Mouse (Mus musculus): Measurements from ENCODE around the gene Med27. TPM values are rescaled to one million over a fixed set of nuclear protein-coding genes. Genes with fewer than 3 reads are reported as not detected.

The Med27 gene
- total and polyA plus RNA-seq, 3 experiments: 32.1 to 36.2 (median 33.6) TPM

DNA sequence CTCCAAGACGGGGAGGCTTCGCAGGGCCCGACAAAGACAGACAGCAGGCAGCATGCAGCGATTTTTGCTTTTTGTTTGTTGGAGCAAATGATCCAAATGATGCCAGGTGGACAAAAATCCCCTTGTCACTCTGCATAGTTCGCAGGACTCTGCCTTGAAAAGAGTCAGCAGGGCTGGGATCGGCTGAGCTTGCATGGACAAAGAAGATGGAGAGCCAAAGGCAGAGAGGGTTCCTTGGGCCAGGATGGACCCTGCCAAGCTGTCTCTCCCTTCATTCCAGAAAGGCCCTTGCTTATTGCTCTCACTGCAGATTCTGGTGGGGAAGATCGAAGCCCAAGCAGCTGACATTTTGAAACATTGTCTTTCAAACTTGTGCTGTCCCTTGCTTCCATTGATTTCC, 64.3 kb downstream of the Med27 start:
- no peak for DNase-seq (ENCODE audit: extremely low read depth)
- H3K36me3 ChIP-seq (replicated peaks in 1 of 2; ENCODE audit: control insufficient read depth in 1 of 2, insufficient read depth in 1 of 2, low read length in 1 of 2): peaks cover 0 to 24% of the 10 kb centered on the region in 2 experiments
- H3K4me1 ChIP-seq (ENCODE audit: control insufficient read depth in 1 of 2, insufficient read depth in 2 of 2): peaks cover 2 to 15% of the 10 kb centered on the region in 2 experiments; a peak in 1 of 4 replicates
- no peak overlapping the region for H3K9ac ChIP-seq (ENCODE audit: insufficient read depth, low read depth)
- H3K4me3 ChIP-seq (replicated peaks in 1 of 3; ENCODE audit: low read depth in 2 of 3, low read length in 2 of 3, poor library complexity in 1 of 3): no peak overlapping the region
- H3K79me2 ChIP-seq (replicated peaks; ENCODE audit: control insufficient read depth, extremely low read depth, insufficient read depth, poor library complexity, severe bottlenecking): no peaks in the 10 kb centered on the region
- no peak overlapping the region for H3K4me2 ChIP-seq (ENCODE audit: insufficient read depth, low read depth, poor library complexity, severe bottlenecking)
- no peaks in the 10 kb centered on the region for H3K27me3 ChIP-seq (replicated peaks)
- dilution Hi-C loops (cut with MboI; ENCODE audit: extremely low pct_ligation_motif_present, extremely low pct_unique_long_range_greater_than_20kb, low sequenced_read_pairs): no loop called here
- no peaks in the 10 kb centered on the region for H3K9me3 ChIP-seq (replicated peaks; ENCODE audit: low read length)
- TF ChIP-seq GABPA (IDR thresholded peaks at IDR 0.05; ENCODE audit: insufficient replicate concordance, low read depth, low read length) (no peak), USF1 (IDR thresholded peaks at IDR 0.05; ENCODE audit: low read depth, low read length) (no peak)
- H3K27ac ChIP-seq (ENCODE audit: insufficient read depth, low read depth): no peak overlapping the region
- in situ Hi-C loops (cut with MboI; ENCODE audit: low pct_ligation_motif_present, low pct_unique_long_range_greater_than_20kb, low sequenced_read_pairs): no loop called here

DNA sequence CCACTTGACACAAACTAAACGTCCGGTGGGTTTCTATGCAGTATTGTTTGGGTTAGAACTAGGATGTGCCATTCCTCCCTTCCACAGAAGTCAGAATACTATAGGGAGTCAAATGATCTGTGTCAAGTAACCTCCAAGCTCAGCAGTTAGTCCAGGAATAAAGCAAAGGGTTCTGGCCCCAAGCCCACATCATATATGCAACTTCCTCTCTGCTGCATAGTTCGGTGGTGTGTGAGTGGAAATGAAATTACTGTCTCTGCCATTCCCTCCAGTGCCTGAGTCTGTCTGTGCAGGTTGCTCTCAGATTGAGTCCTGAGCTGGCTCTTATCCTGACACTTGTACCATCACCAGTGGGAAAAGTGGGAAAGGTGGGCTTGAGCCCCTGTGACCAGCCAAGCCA, 65.8 kb downstream of the Med27 start:
- no peak for DNase-seq (ENCODE audit: extremely low read depth)
- Histone ChIP-seq H3K36me3 (replicated peaks in 1 of 2; ENCODE audit: control insufficient read depth in 1 of 2, insufficient read depth in 1 of 2, low read length in 1 of 2) (peaks cover 0 to 30% of the 10 kb centered on the region in 2 experiments), H3K4me2 (ENCODE audit: insufficient read depth, low read depth, poor library complexity, severe bottlenecking) (no peak overlapping the region), H3K9me3 (replicated peaks; ENCODE audit: low read length) (no peaks in the 10 kb centered on the region), H3K4me1 (ENCODE audit: control insufficient read depth in 1 of 2, insufficient read depth in 2 of 2) (peaks cover 2 to 15% of the 10 kb centered on the region in 2 experiments; a peak in 1 of 4 replicates), H3K9ac (ENCODE audit: insufficient read depth, low read depth) (no peak overlapping the region), H3K27ac (ENCODE audit: insufficient read depth, low read depth) (no peak overlapping the region), H3K79me2 (replicated peaks; ENCODE audit: control insufficient read depth, extremely low read depth, insufficient read depth, poor library complexity, severe bottlenecking) (no peaks in the 10 kb centered on the region), H3K4me3 (replicated peaks in 1 of 3; ENCODE audit: low read depth in 2 of 3, low read length in 2 of 3, poor library complexity in 1 of 3) (no peak overlapping the region), H3K27me3 (replicated peaks) (no peaks in the 10 kb centered on the region)
- in situ Hi-C loops (cut with MboI; ENCODE audit: low pct_ligation_motif_present, low pct_unique_long_range_greater_than_20kb, low sequenced_read_pairs): no loop called here
- no peak for TF ChIP-seq EP300 (IDR thresholded peaks at IDR 0.05; ENCODE audit: low read length)
- no peak for TF ChIP-seq ELF1 (IDR thresholded peaks at IDR 0.05; ENCODE audit: low read depth, low read length)
- TF ChIP-seq CHD1 (IDR thresholded peaks at IDR 0.05; ENCODE audit: low read depth, low read length): no peak
- TF ChIP-seq KAT2A (IDR thresholded peaks at IDR 0.05; ENCODE audit: insufficient replicate concordance, low read length): no peak
- no peak for TF ChIP-seq MAFK (IDR thresholded peaks at IDR 0.05; ENCODE audit: insufficient replicate concordance, low read length)
- TF ChIP-seq IRF4 (IDR thresholded peaks at IDR 0.05; ENCODE audit: low read depth, low read length): no peak
- no peak for TF ChIP-seq ZNF384 (IDR thresholded peaks at IDR 0.05; ENCODE audit: low read depth, low read length)
- no peak for TF ChIP-seq CTCF (conservative IDR thresholded peaks at IDR 0.05 in 1 of 2, IDR thresholded peaks at IDR 0.05 in 1 of 2; ENCODE audit: low read depth in 2 of 2, low read length in 2 of 2)
- no peak for TF ChIP-seq JUND (conservative IDR thresholded peaks at IDR 0.05; ENCODE audit: low read depth, low read length)
- no peak for TF ChIP-seq BHLHE40 (IDR thresholded peaks at IDR 0.05; ENCODE audit: low read depth, low read length)
- no peak for TF ChIP-seq USF1 (IDR thresholded peaks at IDR 0.05; ENCODE audit: low read depth, low read length)
- no peak for TF ChIP-seq MAX (IDR thresholded peaks at IDR 0.05; ENCODE audit: low read length)
- TF ChIP-seq TBP (conservative IDR thresholded peaks at IDR 0.05; ENCODE audit: low read depth, low read length): no peak
- no peak for TF ChIP-seq MAZ (IDR thresholded peaks at IDR 0.05; ENCODE audit: low read depth, low read length)
- no peak for TF ChIP-seq PAX5 (IDR thresholded peaks at IDR 0.05; ENCODE audit: low read length)
- TF ChIP-seq NELFE (IDR thresholded peaks at IDR 0.05; ENCODE audit: low read depth, low read length): no peak
- no peak for TF ChIP-seq MYC (IDR thresholded peaks at IDR 0.05; ENCODE audit: low read depth, low read length)
- no peak for TF ChIP-seq ZC3H11A (IDR thresholded peaks at IDR 0.05; ENCODE audit: low read depth, low read length)
- TF ChIP-seq GABPA (IDR thresholded peaks at IDR 0.05; ENCODE audit: insufficient replicate concordance, low read depth, low read length): no peak
- TF ChIP-seq HCFC1 (IDR thresholded peaks at IDR 0.05; ENCODE audit: low read depth, low read length): no peak
- dilution Hi-C loops (cut with MboI; ENCODE audit: extremely low pct_ligation_motif_present, extremely low pct_unique_long_range_greater_than_20kb, low sequenced_read_pairs): no loop called here

All from CH12.LX (cell line).